Mouse (Mus musculus): Measurements from ENCODE around the gene Kcnh1. TPM values are rescaled to one million over a fixed set of nuclear protein-coding genes. Genes with fewer than 3 reads are reported as not detected.

Gene Kcnh1
- polyA plus RNA-seq, 1 experiment = 0.85 TPM

- DNase-seq (ENCODE audit: low read depth in 1 of 2, low spot score in 2 of 2) = no peak
- no peaks in the 10 kb centered on the region for H3K4me1 ChIP-seq (ENCODE audit: control insufficient read depth, insufficient read depth, insufficient read length)
- TF ChIP-seq CTCF (IDR thresholded peaks at IDR 0.05; ENCODE audit: extremely low read depth, insufficient read depth, insufficient read length, insufficient replicate concordance) (no peak), POLR2A (IDR thresholded peaks at IDR 0.05; ENCODE audit: low read depth, low read length) (no peak)
- no peak overlapping the region for H3K27ac ChIP-seq (ENCODE audit: insufficient read depth, low read length)
- no peaks in the 10 kb centered on the region for H3K36me3 ChIP-seq (ENCODE audit: control insufficient read depth, insufficient read depth, low read length)
- no peaks in the 10 kb centered on the region for H3K27me3 ChIP-seq (ENCODE audit: control insufficient read depth, insufficient read depth, low read length)
- no peak overlapping the region for H3K4me3 ChIP-seq (ENCODE audit: extremely low read depth, insufficient read depth, insufficient read length)
- 74% methylated on average over 5 of the region's 5 CpGs for WGBS
Measured at GRCm38 (mm10) chr1:192207956-192208355, 17.4 kb downstream of the Kcnh1 start.

GRCm38 (mm10) chr1:192212448-192212847 is 21.9 kb downstream of the Kcnh1 start:
- H3K4me1 ChIP-seq (ENCODE audit: control insufficient read depth, insufficient read depth, insufficient read length) = no peaks in the 10 kb centered on the region
- no peak overlapping the region for H3K4me3 ChIP-seq (ENCODE audit: extremely low read depth, insufficient read depth, insufficient read length)
- no peaks in the 10 kb centered on the region for H3K36me3 ChIP-seq (ENCODE audit: control insufficient read depth, insufficient read depth, low read length)
- H3K27me3 ChIP-seq (ENCODE audit: control insufficient read depth, insufficient read depth, low read length) = no peaks in the 10 kb centered on the region
- 60% methylated on average over 2 of the region's 2 CpGs for WGBS
- no peak for DNase-seq (ENCODE audit: low read depth in 1 of 2, low spot score in 2 of 2)
- TF ChIP-seq POLR2A (IDR thresholded peaks at IDR 0.05; ENCODE audit: low read depth, low read length) (no peak), CTCF (IDR thresholded peaks at IDR 0.05; ENCODE audit: extremely low read depth, insufficient read depth, insufficient read length, insufficient replicate concordance) (no peak)
- H3K27ac ChIP-seq (ENCODE audit: insufficient read depth, low read length) = no peak overlapping the region

GRCm38 (mm10) chr1:192214666-192215065 is 24.1 kb downstream of the Kcnh1 start:
- no peaks in the 10 kb centered on the region for H3K4me1 ChIP-seq (ENCODE audit: control insufficient read depth, insufficient read depth, insufficient read length)
- no peak for DNase-seq (ENCODE audit: low read depth in 1 of 2, low spot score in 2 of 2)
- H3K27ac ChIP-seq (ENCODE audit: insufficient read depth, low read length) = no peak overlapping the region
- H3K4me3 ChIP-seq (ENCODE audit: extremely low read depth, insufficient read depth, insufficient read length) = no peak overlapping the region
- H3K27me3 ChIP-seq (ENCODE audit: control insufficient read depth, insufficient read depth, low read length) = no peaks in the 10 kb centered on the region
- H3K36me3 ChIP-seq (ENCODE audit: control insufficient read depth, insufficient read depth, low read length) = no peaks in the 10 kb centered on the region
- TF ChIP-seq POLR2A (IDR thresholded peaks at IDR 0.05; ENCODE audit: low read depth, low read length) (no peak), CTCF (IDR thresholded peaks at IDR 0.05; ENCODE audit: extremely low read depth, insufficient read depth, insufficient read length, insufficient replicate concordance) (no peak)
- WGBS = 86% methylated on average over 4 of the region's 4 CpGs

GRCm38 (mm10) chr1:192220156-192220555 is 29.6 kb downstream of the Kcnh1 start:
- WGBS = 72% methylated on average over 2 of the region's 2 CpGs
- Histone ChIP-seq H3K27ac (ENCODE audit: insufficient read depth, low read length) (no peak overlapping the region), H3K27me3 (ENCODE audit: control insufficient read depth, insufficient read depth, low read length) (no peaks in the 10 kb centered on the region), H3K4me3 (ENCODE audit: extremely low read depth, insufficient read depth, insufficient read length) (no peak overlapping the region), H3K4me1 (ENCODE audit: control insufficient read depth, insufficient read depth, insufficient read length) (no peaks in the 10 kb centered on the region), H3K36me3 (ENCODE audit: control insufficient read depth, insufficient read depth, low read length) (no peaks in the 10 kb centered on the region)
- no peak for TF ChIP-seq CTCF (IDR thresholded peaks at IDR 0.05; ENCODE audit: extremely low read depth, insufficient read depth, insufficient read length, insufficient replicate concordance)
- no peak for TF ChIP-seq POLR2A (IDR thresholded peaks at IDR 0.05; ENCODE audit: low read depth, low read length)
- DNase-seq (ENCODE audit: low read depth in 1 of 2, low spot score in 2 of 2) = no peak

- no peaks in the 10 kb centered on the region for H3K27me3 ChIP-seq (ENCODE audit: control insufficient read depth, insufficient read depth, low read length)
- 63% methylated on average over 4 of the region's 4 CpGs for WGBS
- H3K4me1 ChIP-seq (ENCODE audit: control insufficient read depth, insufficient read depth, insufficient read length) = no peaks in the 10 kb centered on the region
- no peak for DNase-seq (ENCODE audit: low read depth in 1 of 2, low spot score in 2 of 2)
- no peak overlapping the region for H3K4me3 ChIP-seq (ENCODE audit: extremely low read depth, insufficient read depth, insufficient read length)
- no peak overlapping the region for H3K27ac ChIP-seq (ENCODE audit: insufficient read depth, low read length)
- TF ChIP-seq CTCF (IDR thresholded peaks at IDR 0.05; ENCODE audit: extremely low read depth, insufficient read depth, insufficient read length, insufficient replicate concordance) (no peak), POLR2A (IDR thresholded peaks at IDR 0.05; ENCODE audit: low read depth, low read length) (no peak)
- H3K36me3 ChIP-seq (ENCODE audit: control insufficient read depth, insufficient read depth, low read length) = no peaks in the 10 kb centered on the region
Measured at GRCm38 (mm10) chr1:192224161-192224560, 33.6 kb downstream of the Kcnh1 start.

GRCm38 (mm10) chr1:192232696-192233095 is 42.1 kb downstream of the Kcnh1 start:
- no peak overlapping the region for H3K27ac ChIP-seq (ENCODE audit: insufficient read depth, low read length)
- no peaks in the 10 kb centered on the region for H3K4me1 ChIP-seq (ENCODE audit: control insufficient read depth, insufficient read depth, insufficient read length)
- no peak for DNase-seq (ENCODE audit: low read depth in 1 of 2, low spot score in 2 of 2)
- no peak overlapping the region for H3K4me3 ChIP-seq (ENCODE audit: extremely low read depth, insufficient read depth, insufficient read length)
- H3K36me3 ChIP-seq (ENCODE audit: control insufficient read depth, insufficient read depth, low read length) = no peaks in the 10 kb centered on the region
- no peak for TF ChIP-seq POLR2A (IDR thresholded peaks at IDR 0.05; ENCODE audit: low read depth, low read length)
- TF ChIP-seq CTCF (IDR thresholded peaks at IDR 0.05; ENCODE audit: extremely low read depth, insufficient read depth, insufficient read length, insufficient replicate concordance) = no peak
- 12% methylated on average over 1 of the region's 1 CpGs for WGBS
- no peaks in the 10 kb centered on the region for H3K27me3 ChIP-seq (ENCODE audit: control insufficient read depth, insufficient read depth, low read length)

GRCm38 (mm10) chr1:192246836-192247235 is 56.3 kb downstream of the Kcnh1 start:
- no peaks in the 10 kb centered on the region for H3K4me1 ChIP-seq (ENCODE audit: control insufficient read depth, insufficient read depth, insufficient read length)
- TF ChIP-seq POLR2A (IDR thresholded peaks at IDR 0.05; ENCODE audit: low read depth, low read length) (no peak), CTCF (IDR thresholded peaks at IDR 0.05; ENCODE audit: extremely low read depth, insufficient read depth, insufficient read length, insufficient replicate concordance) (no peak)
- no peak overlapping the region for H3K4me3 ChIP-seq (ENCODE audit: extremely low read depth, insufficient read depth, insufficient read length)
- no peaks in the 10 kb centered on the region for H3K36me3 ChIP-seq (ENCODE audit: control insufficient read depth, insufficient read depth, low read length)
- H3K27me3 ChIP-seq (ENCODE audit: control insufficient read depth, insufficient read depth, low read length) = no peaks in the 10 kb centered on the region
- WGBS = 83% methylated on average over 3 of the region's 3 CpGs
- H3K27ac ChIP-seq (ENCODE audit: insufficient read depth, low read length) = no peak overlapping the region
- no peak for DNase-seq (ENCODE audit: low read depth in 1 of 2, low spot score in 2 of 2)
